Mouse (Mus musculus) heart, embryonic 11.5 days (tissue): ENCODE results near the gene Tppp3. TPM values are rescaled to one million over a fixed set of nuclear protein-coding genes. Genes with fewer than 3 reads are reported as not detected.

Experiments used
- ATAC-seq: fragments of 200-750 bp; cut with Nextera tagmentation; replicated peaks from 2 replicates; pipeline ENCODE4 v1.8.0; 2017; ENCODE audit warnings: moderate library complexity; ENCODE audit not compliant: insufficient number of reproducible peaks, low FRiP score, low TSS enrichment
- H3K27ac ChIP-seq: fragments of 300-500 bp; sonication (generic); 2 replicates; pipeline ENCODE4 v1.5.1; 2014; ENCODE audit warnings: mild to moderate bottlenecking, low read depth, low read length
- H3K27me3 ChIP-seq: fragments of 300-500 bp; sonication (generic); 2 replicates; pipeline ENCODE4 v1.6.1; 2014; ENCODE audit warnings: mild to moderate bottlenecking, low read length, mixed read lengths; ENCODE audit not compliant: control insufficient read depth, insufficient read depth
- H3K36me3 ChIP-seq: fragments of 300-500 bp; sonication (generic); 2 replicates; pipeline ENCODE4 v1.6.1; 2014; ENCODE audit warnings: mild to moderate bottlenecking, low read length, moderate library complexity, mixed read lengths; ENCODE audit not compliant: control insufficient read depth, insufficient read depth
- H3K4me1 ChIP-seq: fragments of 300-500 bp; sonication (generic); 2 replicates; pipeline ENCODE4 v1.6.1; 2014; ENCODE audit warnings: low read length; ENCODE audit not compliant: control insufficient read depth, insufficient read depth
- H3K4me2 ChIP-seq: fragments of 300-500 bp; sonication (generic); 2 replicates; pipeline ENCODE4 v1.6.1; 2014; ENCODE audit warnings: mild to moderate bottlenecking, moderate library complexity
- H3K4me3 ChIP-seq: fragments of 300-500 bp; sonication (generic); 2 replicates; pipeline ENCODE4 v1.5.1; 2014; ENCODE audit warnings: low read depth, low read length
- H3K9ac ChIP-seq: fragments of 300-500 bp; sonication (generic); 2 replicates; pipeline ENCODE4 v1.6.1; 2014; ENCODE audit warnings: mild to moderate bottlenecking, low read depth, low read length, moderate library complexity
- H3K9me3 ChIP-seq: fragments of 300-500 bp; sonication (generic); replicated peaks from 2 replicates; pipeline ENCODE4 v1.6.1; 2016; ENCODE audit warnings: low read length; ENCODE audit not compliant: control insufficient read depth
- WGBS: fragments of 180-500 bp; shearing (Covaris S2); extraction: QIAGEN DNeasy Blood & Tissue Kit; methylation state at CpG from one replicate; pipeline ENCODE4 v1.1.7; 2014; ENCODE audit not compliant: insufficient replicate concordance; 5-methylcytosine and 5-hydroxymethylcytosine counted together
- polyA plus RNA-seq: library from polyadenylated mRNA; unstranded; fragments of >200 nt; fragmentation: Nextera tagmentation; extraction: Ambion mirVana; gene quantifications from 2 replicates; pipeline ENCODE4 v1.2.1, GENCODE M21; 2014

The Tppp3 gene
- polyA plus RNA-seq, 1 experiment from 2014 or later = 21.1 TPM

DNA sequence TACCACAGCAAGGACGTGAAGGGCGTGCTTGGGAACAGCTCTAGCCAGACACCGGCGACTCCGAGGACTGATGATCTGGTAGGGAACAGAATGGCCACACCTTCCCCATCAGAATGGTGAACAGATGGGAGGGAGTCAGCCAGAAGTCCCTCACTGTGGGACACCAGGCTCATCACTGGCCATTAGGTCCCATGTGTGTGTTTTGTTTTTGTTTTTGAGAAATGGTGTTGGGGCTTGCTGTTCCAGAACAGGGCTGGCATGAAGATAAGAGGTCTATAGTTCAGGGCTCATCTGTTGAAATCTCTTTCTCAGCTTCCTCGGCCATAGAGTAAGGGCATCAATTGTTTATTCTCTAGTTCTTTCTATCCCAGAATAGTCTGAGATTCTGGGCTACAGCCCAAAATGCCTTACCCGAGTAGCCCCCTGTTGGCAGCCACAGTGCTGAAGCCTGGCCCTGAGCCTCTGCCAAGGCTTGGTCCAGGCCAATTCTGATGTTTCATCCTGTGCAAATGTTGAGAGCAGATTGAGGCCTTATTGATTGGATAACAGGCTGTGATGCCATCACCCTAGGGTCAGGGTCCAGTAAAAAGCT lies 4.5 kb downstream of the Tppp3 start:
- Histone ChIP-seq H3K4me2 (no peak overlapping the region), H3K9ac (no peak overlapping the region), H3K9me3 (no peaks in the 10 kb centered on the region), H3K27ac (no peak overlapping the region), H3K4me1 (peaks cover 18% of the 10 kb centered on the region), H3K27me3 (no peaks in the 10 kb centered on the region), H3K4me3 (no peak overlapping the region), H3K36me3 (no peaks in the 10 kb centered on the region)
- WGBS = 78% methylated on average over 7 of the region's 7 CpGs
- no peak for ATAC-seq

- no peak overlapping the region for H3K27ac ChIP-seq
- 78% methylated on average over 6 of the region's 6 CpGs for WGBS
- H3K9me3 ChIP-seq = no peaks in the 10 kb centered on the region
- H3K4me3 ChIP-seq = no peak overlapping the region
- no peaks in the 10 kb centered on the region for H3K27me3 ChIP-seq
- no peak overlapping the region for H3K4me2 ChIP-seq
- H3K36me3 ChIP-seq = no peaks in the 10 kb centered on the region
- H3K4me1 ChIP-seq = peaks cover 14% of the 10 kb centered on the region; the same call in 1 of the 2 replicates
- H3K9ac ChIP-seq = no peak overlapping the region
- ATAC-seq = no peak
These were observed 5.1 kb downstream of the Tppp3 start for GRCm38 (mm10) chr8:105466246-105466645.

GRCm38 (mm10) chr8:105464595-105464994 lies 6.7 kb downstream of the Tppp3 start:
- Histone ChIP-seq H3K4me3 (no peak overlapping the region), H3K27me3 (no peaks in the 10 kb centered on the region), H3K9me3 (no peaks in the 10 kb centered on the region), H3K36me3 (no peaks in the 10 kb centered on the region), H3K4me2 (no peak overlapping the region), H3K9ac (no peak overlapping the region), H3K4me1 (peaks cover 5% of the 10 kb centered on the region; the same call in 1 of the 2 replicates), H3K27ac (no peak overlapping the region)
- 61% methylated on average over 7 of the region's 7 CpGs for WGBS
- no peak for ATAC-seq

DNA sequence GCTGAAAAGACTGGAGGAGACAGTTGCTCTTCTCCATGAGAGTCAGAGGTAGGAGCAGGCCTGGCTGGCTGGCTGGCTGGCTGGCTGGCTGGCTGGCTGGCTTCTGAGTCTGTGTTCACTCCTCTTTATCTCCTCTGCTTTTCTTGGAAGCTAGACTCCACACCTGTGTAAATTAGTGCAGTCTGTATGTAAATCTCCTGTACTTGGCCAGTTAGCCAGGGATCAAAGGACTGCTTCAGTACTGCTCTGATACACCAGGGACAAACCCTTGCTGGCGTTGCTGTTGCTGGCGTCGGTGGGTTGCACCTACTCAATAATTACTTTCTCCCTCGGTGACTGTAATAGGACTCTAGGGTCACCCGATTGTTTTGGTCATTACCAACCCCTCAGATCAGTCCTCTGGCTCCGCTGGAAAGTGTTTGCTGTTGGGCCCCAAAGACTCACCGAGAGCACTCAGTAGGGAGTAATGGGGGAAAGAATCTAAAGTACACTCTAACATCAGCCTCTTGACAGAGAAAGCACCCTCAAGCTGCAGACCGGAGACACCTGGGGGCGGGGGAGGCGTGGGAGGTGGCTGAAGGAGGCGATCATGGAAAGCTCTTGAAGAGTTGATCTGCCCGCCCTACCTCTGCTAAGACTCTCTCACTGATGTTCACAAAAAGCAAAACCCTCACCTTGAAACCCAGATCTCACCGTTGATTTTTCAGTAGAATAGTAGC lies 10.1 kb downstream of the Tppp3 start:
- Histone ChIP-seq H3K9me3 (no peaks in the 10 kb centered on the region), H3K4me1 (no peaks in the 10 kb centered on the region), H3K36me3 (no peaks in the 10 kb centered on the region), H3K4me2 (no peak overlapping the region), H3K4me3 (no peak overlapping the region), H3K27me3 (no peaks in the 10 kb centered on the region), H3K9ac (no peak overlapping the region), H3K27ac (no peak overlapping the region)
- no peak for ATAC-seq
- WGBS = 66% methylated on average over 13 of the region's 13 CpGs

GRCm38 (mm10) chr8:105455218-105455617 lies 16.1 kb downstream of the Tppp3 start:
- H3K27ac ChIP-seq = no peak overlapping the region
- H3K27me3 ChIP-seq = no peaks in the 10 kb centered on the region
- H3K9me3 ChIP-seq = no peaks in the 10 kb centered on the region
- no peak overlapping the region for H3K9ac ChIP-seq
- no peak overlapping the region for H3K4me2 ChIP-seq
- no peak overlapping the region for H3K4me3 ChIP-seq
- no peak for ATAC-seq
- H3K36me3 ChIP-seq = no peaks in the 10 kb centered on the region
- H3K4me1 ChIP-seq = no peaks in the 10 kb centered on the region
- 47% methylated on average over 10 of the region's 10 CpGs for WGBS

- H3K27ac ChIP-seq = no peak overlapping the region
- no peaks in the 10 kb centered on the region for H3K27me3 ChIP-seq
- H3K4me1 ChIP-seq = no peaks in the 10 kb centered on the region
- no peak overlapping the region for H3K4me2 ChIP-seq
- H3K9ac ChIP-seq = no peak overlapping the region
- WGBS = 61% methylated on average over 5 of the region's 5 CpGs
- no peaks in the 10 kb centered on the region for H3K9me3 ChIP-seq
- no peak for ATAC-seq
- H3K4me3 ChIP-seq = no peak overlapping the region
- H3K36me3 ChIP-seq = no peaks in the 10 kb centered on the region
These were observed 17.2 kb downstream of the Tppp3 start for GRCm38 (mm10) chr8:105454088-105454487.

- H3K27ac ChIP-seq = no peak overlapping the region
- H3K4me2 ChIP-seq = no peak overlapping the region
- WGBS = 66% methylated on average over 5 of the region's 5 CpGs
- H3K9ac ChIP-seq = no peak overlapping the region
- H3K4me3 ChIP-seq = no peak overlapping the region
- no peaks in the 10 kb centered on the region for H3K27me3 ChIP-seq
- no peaks in the 10 kb centered on the region for H3K36me3 ChIP-seq
- no peaks in the 10 kb centered on the region for H3K9me3 ChIP-seq
- no peaks in the 10 kb centered on the region for H3K4me1 ChIP-seq
- no peak for ATAC-seq
These were observed 18.0 kb downstream of the Tppp3 start for GRCm38 (mm10) chr8:105453296-105453695.

DNA sequence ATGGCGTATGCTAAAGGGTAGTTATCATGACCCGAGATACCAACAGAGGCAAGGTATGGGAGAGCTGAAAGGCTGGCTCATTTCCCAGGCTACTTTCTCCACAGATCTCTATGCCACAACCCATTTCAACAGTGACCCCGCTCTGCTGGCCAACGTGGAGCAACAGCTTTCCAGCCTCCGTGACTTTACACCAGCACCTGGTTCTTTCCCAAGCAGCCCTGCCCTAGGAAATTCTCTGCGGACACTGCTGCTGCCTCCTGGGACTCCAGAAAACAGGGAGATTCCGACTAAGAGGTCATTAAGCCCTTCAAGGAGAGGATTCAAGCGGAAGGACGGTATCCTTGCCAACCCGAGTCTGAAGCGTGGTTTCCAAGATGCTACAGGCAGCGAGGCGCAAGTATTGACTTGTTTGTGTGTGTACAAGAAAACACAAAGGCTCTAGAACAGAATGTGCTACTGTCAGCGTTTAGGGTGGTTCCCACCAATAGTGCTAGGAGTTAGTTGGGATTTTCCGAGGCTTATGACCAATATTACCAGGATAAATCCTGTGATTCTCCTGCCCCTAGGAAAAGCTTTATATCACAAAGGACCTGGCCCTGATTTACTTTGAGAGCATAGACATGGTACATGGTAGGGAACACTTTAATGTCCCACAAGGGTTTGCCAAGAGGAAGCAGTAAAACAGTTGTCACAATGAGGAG lies 19.3 kb downstream of the Tppp3 start:
- H3K27me3 ChIP-seq = no peaks in the 10 kb centered on the region
- H3K9ac ChIP-seq = no peak overlapping the region
- no peak overlapping the region for H3K27ac ChIP-seq
- H3K4me2 ChIP-seq = no peak overlapping the region
- WGBS = 59% methylated on average over 15 of the region's 15 CpGs
- H3K4me3 ChIP-seq = no peak overlapping the region
- no peak for ATAC-seq
- no peaks in the 10 kb centered on the region for H3K4me1 ChIP-seq
- H3K36me3 ChIP-seq = no peaks in the 10 kb centered on the region
- H3K9me3 ChIP-seq = no peaks in the 10 kb centered on the region
